Mouse (Mus musculus): ENCODE measurements around the gene Selenof.

DNA sequence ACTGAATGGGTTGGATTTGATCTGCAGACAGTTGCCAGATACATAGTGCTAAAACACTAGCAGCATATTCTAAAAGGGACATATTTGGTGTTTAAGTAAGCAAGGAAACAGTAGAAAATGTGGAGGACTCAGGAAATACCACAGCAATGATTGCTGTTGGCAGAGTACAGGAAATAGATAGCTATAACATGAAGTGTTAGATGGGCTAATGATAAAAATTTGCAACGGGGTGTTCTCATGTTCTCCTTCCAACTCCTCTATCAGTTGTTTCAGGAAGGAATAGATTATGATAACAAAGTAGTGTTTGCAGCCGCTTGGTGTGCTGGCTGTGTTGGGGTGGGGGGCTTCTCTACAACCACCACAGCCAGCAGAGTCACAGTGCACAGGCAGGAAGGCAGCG, 11.7 kb downstream of the Selenof start:
- TF ChIP-seq POLR2A (IDR thresholded peaks at IDR 0.05; ENCODE audit: control insufficient read depth in 1 of 2, insufficient read depth in 1 of 2, low read depth in 1 of 2, low read length in 2 of 2, poor library complexity in 1 of 2) (no peak), USF1 (IDR thresholded peaks at IDR 0.05; ENCODE audit: low read depth, low read length) (no peak), CTCF (IDR thresholded peaks at IDR 0.05 in 2 of 3, conservative IDR thresholded peaks at IDR 0.05 in 1 of 3; ENCODE audit: control insufficient read depth in 1 of 3, insufficient read depth in 1 of 3, low read depth in 2 of 3, low read length in 3 of 3, poor library complexity in 1 of 3, severe bottlenecking in 1 of 3) (no peak), RAD21 (IDR thresholded peaks at IDR 0.05; ENCODE audit: low read depth, low read length) (no peak), MAFK (IDR thresholded peaks at IDR 0.05; ENCODE audit: borderline replicate concordance, low read depth, low read length) (no peak), HCFC1 (IDR thresholded peaks at IDR 0.05; ENCODE audit: low read depth, low read length) (no peak), ZKSCAN1 (IDR thresholded peaks at IDR 0.05; ENCODE audit: low read depth, low read length) (no peak), ETS1 (IDR thresholded peaks at IDR 0.05; ENCODE audit: low read depth, low read length) (peak; percentile 37; the same call in 1 of the 2 replicates)

Data from MEL (cell line).